Mouse (Mus musculus): Measurements from ENCODE around the gene Src.

DNA sequence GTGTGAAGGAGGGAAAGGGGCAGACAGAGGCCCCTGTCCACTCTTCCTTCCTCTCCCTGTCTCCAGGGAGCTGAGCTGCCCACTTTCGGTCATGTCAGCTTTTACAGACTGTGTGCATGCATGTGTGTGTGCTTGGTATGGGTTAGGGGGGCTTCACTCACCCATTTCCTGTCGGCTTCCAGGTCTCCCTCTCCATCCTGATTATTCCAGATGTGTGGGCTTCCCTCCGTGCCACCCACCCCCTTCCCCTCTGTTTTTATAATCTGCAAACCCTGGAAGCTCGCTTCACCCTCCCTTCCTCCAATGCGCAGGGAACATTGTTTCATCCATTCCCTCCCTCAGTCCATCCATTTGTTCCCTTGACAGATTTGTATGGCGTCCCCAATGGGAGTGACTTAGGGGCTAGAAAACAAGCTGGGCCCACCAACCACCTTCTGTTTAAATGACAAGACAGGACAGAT, 56.1 kb downstream of the Src start:
- TF ChIP-seq CTCF (IDR thresholded peaks at IDR 0.05; ENCODE audit: borderline replicate concordance, insufficient read depth, low read length) (no peak), POLR2A (IDR thresholded peaks at IDR 0.05; ENCODE audit: low read depth, low read length) (no peak)
